Comparison of ENCODE assay signal across 10 mouse cellular contexts in the genomic region with DNA sequence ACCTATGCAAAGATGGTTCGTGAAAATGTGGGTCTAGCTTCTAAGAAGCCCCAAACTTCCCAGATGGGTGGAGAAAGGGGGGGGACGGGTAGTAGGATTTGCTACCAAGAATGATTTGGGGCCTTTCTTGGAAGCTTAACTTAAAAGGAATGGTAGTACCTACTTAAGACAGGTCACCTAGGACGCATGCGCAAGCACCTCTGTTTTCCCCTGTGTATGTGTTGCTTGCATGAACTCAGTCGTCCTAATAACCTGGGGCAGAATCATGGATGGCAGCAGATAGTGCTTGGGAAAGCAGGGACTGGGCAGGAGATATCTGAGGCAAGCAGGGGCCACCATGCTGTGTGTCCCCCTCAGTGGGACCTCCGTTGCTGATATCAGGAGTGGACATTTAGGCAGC.
"Had no signal": no experiment of that assay in that cellular context is flagged by ENCODE, and none has a peak within 500 bp of the region (broad histone marks: within the 10 kb centered on the region; RNA-seq: fewer than 3 reads in every experiment).

No protein-coding gene starts in this region.

- ATAC-seq: midbrain, embryonic 13.5 days had no signal

- H3K4me2 ChIP-seq: midbrain, embryonic 13.5 days; neural tube, embryonic 15.5 days had no signal

- H3K36me3 ChIP-seq: midbrain, embryonic 13.5 days; neural tube, embryonic 15.5 days had no signal

- H3K4me3 ChIP-seq: left cerebral cortex, adult 2 months; limb, embryonic 10.5 days; midbrain, embryonic 13.5 days; myocyte; neural tube, embryonic 15.5 days had no signal

- H3K27ac ChIP-seq: left cerebral cortex, adult 2 months; limb, embryonic 10.5 days; midbrain, embryonic 13.5 days; neural tube, embryonic 15.5 days; stomach, postnatal 0 days had no signal

- H3K27me3 ChIP-seq: midbrain, embryonic 13.5 days; neural tube, embryonic 15.5 days had no signal

- H3K9ac ChIP-seq: midbrain, embryonic 13.5 days; neural tube, embryonic 15.5 days had no signal

- H3K9me3 ChIP-seq: limb, embryonic 10.5 days; midbrain, embryonic 13.5 days; neural tube, embryonic 15.5 days had no signal

- DNase-seq: kidney, postnatal 25 days; right cerebral cortex, adult 18-20 months; right cerebral cortex, postnatal 25 days; thymus, postnatal 4 days had no signal
